Mouse (Mus musculus): ENCODE measurements around the gene Cdh24.

DNA sequence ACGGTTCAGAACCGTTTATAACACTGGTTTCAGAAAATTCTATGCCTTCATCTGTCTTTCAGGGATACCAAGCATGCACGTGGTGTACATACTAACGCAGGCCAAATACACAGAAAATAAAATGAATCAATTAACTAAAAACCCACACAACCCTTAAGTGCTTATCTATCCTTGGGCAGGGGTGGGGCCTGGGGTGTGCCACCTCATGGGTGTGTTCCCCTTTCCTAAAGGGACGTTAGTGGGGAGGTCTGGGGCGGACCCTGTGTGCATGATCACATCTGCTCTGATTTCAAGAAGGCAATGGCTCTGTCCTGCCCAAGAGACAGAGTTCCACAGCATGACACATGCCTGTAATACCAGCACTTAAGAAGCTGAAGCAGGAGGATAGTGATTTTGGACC, 17.8 kb downstream of the Cdh24 start:
- no peak for TF ChIP-seq EP300 (IDR thresholded peaks at IDR 0.05; ENCODE audit: low read depth)
- no peak for TF ChIP-seq CTCF (IDR thresholded peaks at IDR 0.05; ENCODE audit: low read depth)
